Mouse (Mus musculus): ENCODE measurements at regions not wholly inside any gene's neighbourhood (a gene's known extent, or its start where the extent isn't known, plus 50 kb on each side); places are given as distances from the start of the nearest gene placed in this dataset.

- Histone ChIP-seq H3K4me3 (ENCODE audit: low read depth, low read length) (no peak overlapping the region), H3K27ac (ENCODE audit: low read length) (no peak overlapping the region), H3K27me3 (replicated peaks; ENCODE audit: insufficient read depth, low read length) (no peaks in the 10 kb centered on the region), H3K36me3 (ENCODE audit: insufficient read depth, low read length) (no peaks in the 10 kb centered on the region), H3K4me2 (replicated peaks; ENCODE audit: low read depth, low read length) (no peak overlapping the region), H3K4me1 (ENCODE audit: insufficient read depth, low read depth, low read length) (no peaks in the 10 kb centered on the region), H3K9me3 (ENCODE audit: low read length) (no peaks in the 10 kb centered on the region), H3K9ac (replicated peaks; ENCODE audit: low read depth) (no peak overlapping the region)
- ATAC-seq (no peak), DNase-seq (ENCODE audit: low spot score) (no peak)
- TF ChIP-seq EP300 (IDR thresholded peaks at IDR 0.05) (no peak), CTCF (IDR thresholded peaks at IDR 0.05) (no peak)
- 58% methylated on average over 5 of the region's 5 CpGs for WGBS
These were observed 81.8 kb downstream of the Llph start for GRCm38 (mm10) chr10:120308681-120309080.
